Mouse (Mus musculus): Measurements from ENCODE around the gene Thoc5.

Thoc5 gene

GRCm38 (mm10) chr11:4916068-4916467 lies 20.9 kb downstream of the Thoc5 start:
- DNase-seq: peak; percentile 70

GRCm38 (mm10) chr11:4921281-4921680 lies 26.2 kb downstream of the Thoc5 start:
- no peak for DNase-seq

GRCm38 (mm10) chr11:4921751-4922150 lies 26.6 kb downstream of the Thoc5 start:
- DNase-seq: no peak

GRCm38 (mm10) chr11:4927224-4927623 lies 32.1 kb downstream of the Thoc5 start:
- DNase-seq: no peak

GRCm38 (mm10) chr11:4931009-4931601 lies 36.0 kb downstream of the Thoc5 start:
- no peak for DNase-seq

GRCm38 (mm10) chr11:4936243-4936642 lies 41.1 kb downstream of the Thoc5 start:
- no peak for DNase-seq

- no peak for DNase-seq
Measured at GRCm38 (mm10) chr11:4946530-4946929, 51.4 kb downstream of the Thoc5 start.

GRCm38 (mm10) chr11:4946947-4947812 lies 52.1 kb downstream of the Thoc5 start:
- peak; percentile 85 for DNase-seq

GRCm38 (mm10) chr11:4947813-4948174 lies 52.7 kb downstream of the Thoc5 start, which contains the start of gene Nefh:
Nefh (minus strand) TSS chr11:4948064.
- peak; percentile 37 for DNase-seq

- no peak for DNase-seq
Measured at GRCm38 (mm10) chr11:4948792-4949191, 53.7 kb downstream of the Thoc5 start.

GRCm38 (mm10) chr11:4949256-4950044 lies 54.3 kb downstream of the Thoc5 start:
- peak; percentile 38 for DNase-seq

- no peak for DNase-seq
Measured at GRCm38 (mm10) chr11:4953401-4953800, 58.3 kb downstream of the Thoc5 start.

- no peak for DNase-seq
Measured at GRCm38 (mm10) chr11:4953918-4954317, 58.8 kb downstream of the Thoc5 start.

- no peak for DNase-seq
Measured at GRCm38 (mm10) chr11:4963099-4963808, 68.1 kb downstream of the Thoc5 start.

- DNase-seq: no peak
Measured at GRCm38 (mm10) chr11:4966325-4966724, 71.2 kb downstream of the Thoc5 start.

- no peak for DNase-seq
Measured at GRCm38 (mm10) chr11:4966888-4967287, 71.8 kb downstream of the Thoc5 start.

GRCm38 (mm10) chr11:4967549-4967948 lies 72.4 kb downstream of the Thoc5 start:
- no peak for DNase-seq

- no peak for DNase-seq
Measured at GRCm38 (mm10) chr11:4968376-4968775, 73.3 kb downstream of the Thoc5 start.

- peak; percentile 39 for DNase-seq
Measured at GRCm38 (mm10) chr11:4972967-4973870, 78.1 kb downstream of the Thoc5 start.

GRCm38 (mm10) chr11:4973871-4974256 lies 78.7 kb downstream of the Thoc5 start:
- no peak for DNase-seq

GRCm38 (mm10) chr11:4974376-4975122 lies 79.4 kb downstream of the Thoc5 start:
- DNase-seq: no peak

Data from right cerebral cortex, postnatal 14 days (tissue).